Mouse (Mus musculus) midbrain, embryonic 11.5 days (tissue): ENCODE results near the gene Ncstn. TPM values are rescaled to one million over a fixed set of nuclear protein-coding genes. Genes with fewer than 3 reads are reported as not detected.

Experiments
- ATAC-seq: fragments of 200-750 bp; cut with Nextera tagmentation; 2 replicates; pipeline ENCODE4 v1.8.0; 2017; ENCODE audit warnings: moderate TSS enrichment, moderate library complexity; ENCODE audit not compliant: low FRiP score
- DNase-seq: peaks from one replicate; pipeline ENCODE4 v3.0.0; 2015; ENCODE audit warnings: low spot score; ENCODE audit errors: missing footprints
- H3K27ac ChIP-seq: fragments of 300-500 bp; sonication (generic); 2 replicates; pipeline ENCODE4 v1.5.1; 2014; ENCODE audit warnings: low read depth, low read length
- H3K27me3 ChIP-seq: fragments of 300-500 bp; sonication (generic); 2 replicates; pipeline ENCODE4 v1.6.1; 2014; ENCODE audit warnings: mild to moderate bottlenecking, low read length, moderate library complexity, mixed read lengths; ENCODE audit not compliant: control insufficient read depth, insufficient read depth
- H3K36me3 ChIP-seq: fragments of 300-500 bp; sonication (generic); 2 replicates; pipeline ENCODE4 v1.6.1; 2014; ENCODE audit warnings: mild to moderate bottlenecking, low read length, moderate library complexity, mixed read lengths; ENCODE audit not compliant: control insufficient read depth, insufficient read depth
- H3K4me1 ChIP-seq: fragments of 300-500 bp; sonication (generic); 2 replicates; pipeline ENCODE4 v1.6.1; 2014; ENCODE audit warnings: low read length; ENCODE audit not compliant: control insufficient read depth, insufficient read depth
- H3K4me2 ChIP-seq: fragments of 300-500 bp; sonication (generic); 2 replicates; pipeline ENCODE4 v1.6.1; 2014; ENCODE audit warnings: mild to moderate bottlenecking, moderate library complexity
- H3K4me3 ChIP-seq: fragments of 300-500 bp; sonication (generic); 2 replicates; pipeline ENCODE4 v1.5.1; 2014; ENCODE audit warnings: low read depth, low read length
- H3K9ac ChIP-seq: fragments of 300-500 bp; sonication (generic); 2 replicates; pipeline ENCODE4 v1.6.1; 2014; ENCODE audit warnings: low read length
- H3K9me3 ChIP-seq: fragments of 300-500 bp; sonication (generic); 2 replicates; pipeline ENCODE4 v1.6.1; 2016; ENCODE audit warnings: low read length; ENCODE audit not compliant: control insufficient read depth
- WGBS: fragments of 180-500 bp; shearing (Covaris S2); extraction: QIAGEN DNeasy Blood & Tissue Kit; methylation state at CpG from one replicate; pipeline ENCODE4 v1.1.7; 2014; 5-methylcytosine and 5-hydroxymethylcytosine counted together
- polyA plus RNA-seq: library from polyadenylated mRNA; unstranded; fragments of >200 nt; fragmentation: Nextera tagmentation; extraction: Ambion mirVana; gene quantifications from 2 replicates; pipeline ENCODE4 v1.2.1, GENCODE M21; 2014

The Ncstn gene
- polyA plus RNA-seq, 1 experiment from 2014 or later: 108 TPM

- Histone ChIP-seq H3K9ac (peak overlapping the region; percentile 65), H3K4me2 (peak overlapping the region; percentile 41), H3K27ac (peak overlapping the region; percentile 86), H3K27me3 (no peaks in the 10 kb centered on the region), H3K4me3 (peak overlapping the region; percentile 7; the same call in 1 of the 2 replicates), H3K9me3 (no peaks in the 10 kb centered on the region), H3K4me1 (peaks cover 78% of the 10 kb centered on the region), H3K36me3 (peaks cover 8% of the 10 kb centered on the region; the same call in 1 of the 2 replicates)
- ATAC-seq (peak; percentile 90), DNase-seq (peak; percentile 99)
- 12% methylated on average over 6 of the region's 6 CpGs for WGBS
These were observed 65.7 kb downstream of the Ncstn start for GRCm38 (mm10) chr1:172016660-172017516.

- H3K9ac ChIP-seq: peak overlapping the region; percentile 2
- H3K4me1 ChIP-seq: peaks cover 76% of the 10 kb centered on the region
- H3K4me3 ChIP-seq: peak overlapping the region; percentile 6; the same call in 1 of the 2 replicates
- DNase-seq (no peak), ATAC-seq (no peak)
- peak overlapping the region; percentile 86 for H3K27ac ChIP-seq
- H3K4me2 ChIP-seq: peak overlapping the region; percentile 41
- H3K9me3 ChIP-seq: no peaks in the 10 kb centered on the region
- no peaks in the 10 kb centered on the region for H3K27me3 ChIP-seq
- WGBS: 55% methylated on average over 8 of the region's 8 CpGs
- peaks cover 14% of the 10 kb centered on the region for H3K36me3 ChIP-seq
These were observed 66.6 kb downstream of the Ncstn start for GRCm38 (mm10) chr1:172016031-172016430.

Other genes with a start within 250 kb of the Ncstn start
- gene Cd84, start 243.1 kb downstream of the Ncstn start, polyA plus RNA-seq: 0.64 and 0.80 TPM in 2 replicates
- not detected in 2 replicates for gene Gm10521, start 187.1 kb downstream of the Ncstn start, polyA plus RNA-seq
- gene Slamf6, start 165.3 kb downstream of the Ncstn start, polyA plus RNA-seq: not detected in 2 replicates
- gene Vangl2, start 54.4 kb downstream of the Ncstn start, polyA plus RNA-seq: 49.3 and 52.9 TPM in 2 replicates
- gene Nhlh1, start 25.2 kb downstream of the Ncstn start, polyA plus RNA-seq: 10.7 and 11.0 TPM in 2 replicates
- gene Copa, start 266 bp downstream of the Ncstn start, polyA plus RNA-seq: 178 and 194 TPM in 2 replicates
- 152 and 153 TPM in 2 replicates for gene Pex19, start 44.0 kb upstream of the Ncstn start, polyA plus RNA-seq
- gene Dcaf8, start 65.3 kb upstream of the Ncstn start, polyA plus RNA-seq: 93.9 and 100.0 TPM in 2 replicates
- 332 and 337 TPM in 2 replicates for gene Pea15a, start 124.0 kb upstream of the Ncstn start, polyA plus RNA-seq
- gene Casq1, start 137.1 kb upstream of the Ncstn start, polyA plus RNA-seq: 1.4 and 2.1 TPM in 2 replicates
- not detected in 2 replicates for gene Atp1a4, start 175.6 kb upstream of the Ncstn start, polyA plus RNA-seq
- 47.2 and 55.1 TPM in 2 replicates for gene Igsf8, start 178.8 kb upstream of the Ncstn start, polyA plus RNA-seq
- 1.4 and 1.9 TPM in 2 replicates for gene Atp1a2, start 215.3 kb upstream of the Ncstn start, polyA plus RNA-seq
- gene Kcnj9, start 246.5 kb upstream of the Ncstn start, polyA plus RNA-seq: 0.37 and 0.43 TPM in 2 replicates